In genomic region chr9:56868292-56868691, GRCm38 (mm10) we compare ENCODE assay signal across 8 mouse cellular contexts. TPM values are rescaled to one million over a fixed set of nuclear protein-coding genes. Genes with fewer than 3 reads are reported as not detected.
A peak's percentile ranks its signal among the peaks of the same experiment; 100 is the strongest.
DNase-seq lines count a peak whose midpoint lies in the region; ATAC-seq and TF ChIP-seq lines count a peak whose summit lies in the region.
"Had no signal": no experiment of that assay in that cellular context is flagged by ENCODE, and none has a peak within 500 bp of the region (broad histone marks: within the 10 kb centered on the region; RNA-seq: fewer than 3 reads in every experiment).

No protein-coding gene starts in this region.

- DNase-seq in neural tube, embryonic 11.5 days (ENCODE audit: low spot score), result no peak
- DNase-seq in neural tube, embryonic 10.5 days (ENCODE audit: extremely low spot score, low spot score), result no peak
- peak; percentile 87 to 88 for DNase-seq in layer of hippocampus, postnatal 10 days (ENCODE audit: low spot score in 2 of 2)
- DNase-seq in embryo, embryonic 11 days, result no peak
- no peak for DNase-seq in cerebellum, adult 2 months

- TF ChIP-seq POLR2A in cerebellum, adult 2 months (IDR thresholded peaks at IDR 0.05; ENCODE audit: borderline replicate concordance, insufficient read depth, low read length), result no peak

- no peak for TF ChIP-seq CTCF in cerebellum, adult 2 months (IDR thresholded peaks at IDR 0.05; ENCODE audit: borderline replicate concordance, insufficient read depth, low read depth, low read length)

- H3K27ac ChIP-seq in neural tube, embryonic 11.5 days (ENCODE audit: low read depth, low read length), result no peak overlapping the region
- H3K27ac ChIP-seq in heart, embryonic 16.5 days (ENCODE audit: low read length), result peak overlapping the region; percentile 97
- peak overlapping the region; percentile 47 for H3K27ac ChIP-seq in midbrain, embryonic 16.5 days (ENCODE audit: low read length)
- no peak overlapping the region for H3K27ac ChIP-seq in cerebellum, adult 2 months (ENCODE audit: insufficient read depth, low read length)
- H3K27ac ChIP-seq: liver, embryonic 14.5 days had no signal

- no peak overlapping the region for H3K4me2 ChIP-seq in neural tube, embryonic 11.5 days (ENCODE audit: low read depth)
- H3K4me2 ChIP-seq in heart, embryonic 16.5 days (ENCODE audit: low read depth, low read length), result peak overlapping the region; percentile 73
- H3K4me2 ChIP-seq in midbrain, embryonic 16.5 days (ENCODE audit: low read length), result no peak overlapping the region

- ATAC-seq in neural tube, embryonic 11.5 days (ENCODE audit: insufficient read depth, low FRiP score, low TSS enrichment), result no peak
- ATAC-seq in heart, embryonic 16.5 days (replicated peaks; ENCODE audit: extremely low read depth, insufficient read depth, low FRiP score), result peak; percentile 58
- ATAC-seq in midbrain, embryonic 16.5 days, result peak; percentile 84

- 0 out of 2 replicates have a peak overlapping the region, but pooled peaks have one; percentile 6 for H3K9ac ChIP-seq in neural tube, embryonic 11.5 days (ENCODE audit: low read length)
- H3K9ac ChIP-seq in heart, embryonic 16.5 days (ENCODE audit: low read length), result peak overlapping the region; percentile 89
- no peak overlapping the region for H3K9ac ChIP-seq in midbrain, embryonic 16.5 days (ENCODE audit: low read depth, low read length)
- H3K9ac ChIP-seq: liver, embryonic 14.5 days had no signal

- H3K4me1 ChIP-seq in neural tube, embryonic 11.5 days (ENCODE audit: control insufficient read depth, insufficient read depth, low read length), result peaks cover 13% of the 10 kb centered on the region; the same call in 1 of the 2 replicates
- peaks cover 82% of the 10 kb centered on the region for H3K4me1 ChIP-seq in heart, embryonic 16.5 days (ENCODE audit: control insufficient read depth, insufficient read depth, low read length)
- H3K4me1 ChIP-seq in midbrain, embryonic 16.5 days (ENCODE audit: control insufficient read depth, insufficient read depth, low read length), result peaks cover 6% of the 10 kb centered on the region; the same call in 1 of the 2 replicates
- H3K4me1 ChIP-seq in cerebellum, adult 2 months (ENCODE audit: control insufficient read depth, insufficient read depth, low read length), result no peaks in the 10 kb centered on the region; the same call in 1 of the 2 replicates

- no peaks in the 10 kb centered on the region for H3K36me3 ChIP-seq in neural tube, embryonic 11.5 days (ENCODE audit: control insufficient read depth, insufficient read depth, low read length)
- H3K36me3 ChIP-seq in heart, embryonic 16.5 days (ENCODE audit: control insufficient read depth, insufficient read depth), result peaks cover 3% of the 10 kb centered on the region
- H3K36me3 ChIP-seq in midbrain, embryonic 16.5 days (ENCODE audit: control insufficient read depth, insufficient read depth, low read length), result no peaks in the 10 kb centered on the region

- no peak overlapping the region for H3K4me3 ChIP-seq in neural tube, embryonic 11.5 days (ENCODE audit: low read depth, low read length)
- H3K4me3 ChIP-seq in heart, embryonic 16.5 days (ENCODE audit: low read length), result peak overlapping the region; percentile 75
- H3K4me3 ChIP-seq in midbrain, embryonic 16.5 days (ENCODE audit: low read depth, low read length), result no peak overlapping the region
- H3K4me3 ChIP-seq in cerebellum, adult 2 months (replicated peaks; ENCODE audit: insufficient read depth, low read depth, low read length), result no peak overlapping the region

- WGBS in neural tube, embryonic 11.5 days, result 52% methylated on average over 6 of the region's 6 CpGs
- 13% methylated on average over 6 of the region's 6 CpGs for WGBS in heart, embryonic 16.5 days
- 32% methylated on average over 6 of the region's 6 CpGs for WGBS in midbrain, embryonic 16.5 days
- WGBS in cerebellum, adult 2 months, result 62% methylated on average over 6 of the region's 6 CpGs

- no peaks in the 10 kb centered on the region for H3K9me3 ChIP-seq in neural tube, embryonic 11.5 days (ENCODE audit: control insufficient read depth, low read length)
- H3K9me3 ChIP-seq in heart, embryonic 16.5 days (replicated peaks; ENCODE audit: control insufficient read depth, low read length), result no peaks in the 10 kb centered on the region
- H3K9me3 ChIP-seq in midbrain, embryonic 16.5 days (replicated peaks; ENCODE audit: control insufficient read depth, low read length, poor library complexity, severe bottlenecking), result no peaks in the 10 kb centered on the region

- H3K27me3 ChIP-seq in neural tube, embryonic 11.5 days (ENCODE audit: control insufficient read depth, insufficient read depth, low read length), result peaks cover 14% of the 10 kb centered on the region
- no peaks in the 10 kb centered on the region for H3K27me3 ChIP-seq in heart, embryonic 16.5 days (ENCODE audit: control insufficient read depth, insufficient read depth, low read length)
- H3K27me3 ChIP-seq in midbrain, embryonic 16.5 days (ENCODE audit: control insufficient read depth, insufficient read depth, low read depth, low read length), result peaks cover 11% of the 10 kb centered on the region
- no peaks in the 10 kb centered on the region for H3K27me3 ChIP-seq in cerebellum, adult 2 months (ENCODE audit: control insufficient read depth, insufficient read depth, low read length)

RNA-seq across cellular contexts. Expression of gene Cspg4, which starts 3.5 kb away (rescaled TPM):
- polyA plus RNA-seq in neural tube, embryonic 11.5 days (2014; fragmentation: Nextera tagmentation; extraction: Ambion mirVana), result 2.6 and 3.8 TPM in 2 replicates
- polyA plus RNA-seq in heart, embryonic 16.5 days (2015; fragmentation: Nextera tagmentation; extraction: Ambion mirVana), result 29.3 and 38.6 TPM in 2 replicates
- 10 to 100 TPM; 37.0 to 37.5 TPM for total RNA-seq in layer of hippocampus, postnatal 10 days (2021)
- 7.3 and 7.8 TPM in 2 replicates for polyA plus RNA-seq in midbrain, embryonic 16.5 days (2015; fragmentation: Nextera tagmentation; extraction: Ambion mirVana)
- polyA plus RNA-seq in cerebellum, adult 2 months (2012; rRNA removed), result 7.4 and 8.9 TPM in 2 replicates

RNA-seq across cellular contexts. Expression of gene Odf3l1, which starts 3.8 kb away (rescaled TPM):
- not detected in 2 replicates for polyA plus RNA-seq in neural tube, embryonic 11.5 days (2014; fragmentation: Nextera tagmentation; extraction: Ambion mirVana)
- 0.22 TPM in 2 replicates for polyA plus RNA-seq in heart, embryonic 16.5 days (2015; fragmentation: Nextera tagmentation; extraction: Ambion mirVana)
- total RNA-seq in layer of hippocampus, postnatal 10 days (2021), result under 1 TPM in 1 of 2 experiments, not detected in 1; 0.34 TPM
- polyA plus RNA-seq in midbrain, embryonic 16.5 days (2015; fragmentation: Nextera tagmentation; extraction: Ambion mirVana), result not detected in 2 replicates
- 0.21 and 0.33 TPM in 2 replicates for polyA plus RNA-seq in cerebellum, adult 2 months (2012; rRNA removed)
- polyA plus RNA-seq: liver, embryonic 14.5 days had no signal

RNA-seq across cellular contexts. Expression of gene Snx33, which starts 59.9 kb away (rescaled TPM):
- 4.3 and 6.5 TPM in 2 replicates for polyA plus RNA-seq in neural tube, embryonic 11.5 days (2014; fragmentation: Nextera tagmentation; extraction: Ambion mirVana)
- 7.5 and 8.2 TPM in 2 replicates for polyA plus RNA-seq in heart, embryonic 16.5 days (2015; fragmentation: Nextera tagmentation; extraction: Ambion mirVana)
- 1 to 10 TPM; 4.8 to 5.3 TPM for total RNA-seq in layer of hippocampus, postnatal 10 days (2021)
- 2.2 and 2.7 TPM in 2 replicates for polyA plus RNA-seq in midbrain, embryonic 16.5 days (2015; fragmentation: Nextera tagmentation; extraction: Ambion mirVana)
- polyA plus RNA-seq in cerebellum, adult 2 months (2012; rRNA removed), result 8.4 and 10.3 TPM in 2 replicates

Comparison
In these comparisons a context has a peak if more than half of its experiments do, and no peak if none do; other contexts are left out.
1. DNase-seq: peak in layer of hippocampus, postnatal 10 days (2 of 2); none in neural tube, embryonic 11.5 days (single experiment), neural tube, embryonic 10.5 days (single experiment), embryo, embryonic 11 days (single experiment) and cerebellum, adult 2 months (0 of 2).
2. H3K27ac ChIP-seq: peak in heart, embryonic 16.5 days (single experiment) and midbrain, embryonic 16.5 days (single experiment); none in neural tube, embryonic 11.5 days (single experiment) and cerebellum, adult 2 months (single experiment).